Mouse (Mus musculus) spleen, adult 12 weeks (tissue): Measurements from ENCODE around the gene Acvrl1.

Source experiments
- DNase-seq: peaks from one replicate; pipeline ENCODE4 v3.0.0; 2022; ENCODE audit warnings: low spot score

Gene Acvrl1

DNA sequence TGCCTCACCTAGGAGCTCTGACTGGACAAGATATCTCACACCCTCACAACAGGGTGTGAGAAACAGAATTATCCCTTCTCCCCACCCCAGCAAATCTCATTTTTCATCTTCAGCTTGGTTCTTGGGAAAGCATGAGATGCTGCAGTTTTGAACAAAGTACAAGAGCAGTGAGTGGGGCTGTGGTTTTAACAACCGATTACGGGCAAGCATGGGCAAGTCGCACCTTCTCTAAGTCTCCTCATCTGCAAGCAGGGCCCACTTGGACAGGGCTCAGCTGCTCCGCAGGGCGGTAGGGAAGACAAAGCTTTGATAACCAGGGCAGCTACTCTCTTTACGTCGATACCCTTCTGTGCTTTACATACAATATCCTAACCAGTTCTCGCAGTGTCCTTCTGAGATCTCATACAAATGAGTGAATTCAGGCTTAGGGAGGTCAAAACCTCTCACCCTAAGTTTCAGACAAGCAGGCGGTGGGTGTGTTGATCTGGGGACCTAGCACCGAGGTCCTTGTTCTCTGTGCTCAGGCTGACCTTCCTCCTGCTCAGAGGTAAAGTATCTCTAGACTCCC lies 42.2 kb downstream of the Acvrl1 start:
- DNase-seq: no peak

- DNase-seq: no peak
These were observed 43.0 kb downstream of the Acvrl1 start for GRCm38 (mm10) chr15:101171272-101171671.

- DNase-seq: no peak
These were observed 43.7 kb downstream of the Acvrl1 start for GRCm38 (mm10) chr15:101172016-101172415.

DNA sequence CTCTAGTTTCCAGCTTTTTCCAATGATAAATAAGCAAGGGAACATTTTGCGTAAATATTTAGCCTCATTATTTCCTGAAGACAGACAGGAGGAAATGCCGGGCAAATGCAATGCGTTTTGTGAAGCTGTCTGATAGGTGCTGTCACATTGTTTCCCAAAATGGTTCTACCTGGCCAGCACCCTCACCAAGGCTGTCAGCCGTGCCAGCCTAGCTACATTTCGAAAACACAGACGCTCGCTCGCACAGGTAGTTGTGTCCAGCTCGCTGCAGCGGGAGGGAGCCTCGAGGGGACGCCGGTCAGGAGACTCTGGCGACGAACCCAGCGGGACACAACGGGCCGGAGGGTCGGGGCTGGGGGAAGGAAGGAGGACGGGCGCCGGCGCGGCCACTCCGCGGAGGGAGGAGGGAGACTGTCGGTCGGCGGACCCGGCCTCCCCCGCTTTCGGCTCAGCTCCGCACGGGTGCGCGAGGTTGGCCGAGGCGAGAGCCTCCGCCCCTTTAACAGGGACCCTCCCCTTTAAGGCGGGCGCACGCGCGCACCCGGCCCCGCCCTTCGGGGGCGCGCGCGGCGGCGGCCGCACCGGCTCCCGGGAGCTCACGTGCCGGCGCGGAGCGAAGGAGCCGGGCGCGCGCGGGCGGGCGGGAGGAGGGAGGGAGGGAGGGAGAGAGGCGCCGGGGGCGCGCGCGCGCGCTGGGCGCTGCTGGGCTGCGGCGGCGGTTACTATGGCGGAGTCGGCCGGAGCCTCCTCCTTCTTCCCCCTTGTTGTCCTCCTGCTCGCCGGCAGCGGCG lies 45.3 kb downstream of the Acvrl1 start, which contains the start of gene Acvr1b:
Acvr1b (plus strand) TSS at position 647 of the 791 bp plus-strand sequence.
- peak; percentile 75 for DNase-seq

GRCm38 (mm10) chr15:101174294-101175130 lies 46.2 kb downstream of the Acvrl1 start:
- no peak for DNase-seq

DNA sequence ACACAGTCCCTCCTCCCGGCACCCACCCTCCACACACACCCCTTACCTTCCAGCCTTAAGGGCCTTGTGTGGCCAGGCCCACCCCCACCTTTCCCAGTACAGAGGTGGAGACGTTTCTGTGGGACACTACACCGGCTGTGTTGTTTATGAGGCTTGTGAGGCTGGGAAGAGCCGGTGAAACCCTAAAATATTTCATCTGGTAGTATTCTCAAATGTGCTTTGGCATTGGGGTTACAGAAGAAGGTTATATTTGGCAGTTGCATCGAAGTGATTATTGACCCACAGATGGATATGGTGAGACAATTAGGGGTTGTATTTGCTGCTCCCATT lies 46.8 kb downstream of the Acvrl1 start:
- no peak for DNase-seq

GRCm38 (mm10) chr15:101175613-101176283 lies 47.4 kb downstream of the Acvrl1 start:
- DNase-seq: no peak

- DNase-seq: no peak
These were observed 48.0 kb downstream of the Acvrl1 start for GRCm38 (mm10) chr15:101176284-101176680.

GRCm38 (mm10) chr15:101176795-101177691 lies 48.7 kb downstream of the Acvrl1 start:
- no peak for DNase-seq

- DNase-seq: no peak
These were observed 52.2 kb downstream of the Acvrl1 start for GRCm38 (mm10) chr15:101180363-101181105.

DNA sequence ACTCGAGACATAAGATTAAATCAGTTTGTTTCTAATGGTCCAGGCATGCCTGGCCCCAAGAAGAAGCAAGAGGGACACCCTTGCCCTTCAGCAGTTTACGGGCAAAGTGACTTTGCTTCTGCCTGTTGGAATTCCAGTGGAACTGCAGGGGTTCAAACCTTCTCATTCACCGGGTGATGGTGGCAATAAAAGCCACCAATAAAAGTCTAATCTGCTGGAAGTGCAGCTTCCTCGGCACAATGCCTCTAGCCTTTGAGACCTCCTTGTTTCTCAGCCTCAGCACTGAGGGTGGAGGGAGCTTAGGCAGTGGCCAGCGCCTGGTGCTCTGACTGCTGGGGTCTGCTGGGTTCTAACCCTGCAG lies 52.8 kb downstream of the Acvrl1 start:
- no peak for DNase-seq

DNA sequence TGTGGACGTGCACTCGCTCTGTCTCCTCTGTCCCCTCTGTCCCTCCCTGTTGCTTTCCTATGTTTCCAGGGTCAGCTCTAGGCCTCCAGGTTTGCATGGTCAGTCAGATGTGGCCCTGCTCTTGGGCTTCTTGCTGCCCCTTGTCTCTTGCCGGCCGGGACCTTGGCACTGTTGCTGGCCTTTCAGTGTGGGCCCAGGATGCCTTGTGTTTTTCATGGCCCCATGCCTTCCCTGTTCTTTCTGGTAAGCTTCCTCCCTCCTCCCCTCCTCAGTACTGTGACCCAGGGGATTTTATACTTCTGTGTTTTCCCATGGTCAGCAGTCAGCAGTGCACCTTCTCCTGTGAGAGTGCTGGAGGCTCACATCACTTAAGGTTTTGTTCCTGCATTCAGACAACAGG lies 53.2 kb downstream of the Acvrl1 start:
- DNase-seq: no peak

GRCm38 (mm10) chr15:101182676-101183075 lies 54.4 kb downstream of the Acvrl1 start:
- DNase-seq: no peak

- no peak for DNase-seq
These were observed 56.0 kb downstream of the Acvrl1 start for GRCm38 (mm10) chr15:101184300-101184699.

- no peak for DNase-seq
These were observed 57.2 kb downstream of the Acvrl1 start for GRCm38 (mm10) chr15:101185549-101185948.

GRCm38 (mm10) chr15:101187907-101188306 lies 59.6 kb downstream of the Acvrl1 start:
- no peak for DNase-seq

DNA sequence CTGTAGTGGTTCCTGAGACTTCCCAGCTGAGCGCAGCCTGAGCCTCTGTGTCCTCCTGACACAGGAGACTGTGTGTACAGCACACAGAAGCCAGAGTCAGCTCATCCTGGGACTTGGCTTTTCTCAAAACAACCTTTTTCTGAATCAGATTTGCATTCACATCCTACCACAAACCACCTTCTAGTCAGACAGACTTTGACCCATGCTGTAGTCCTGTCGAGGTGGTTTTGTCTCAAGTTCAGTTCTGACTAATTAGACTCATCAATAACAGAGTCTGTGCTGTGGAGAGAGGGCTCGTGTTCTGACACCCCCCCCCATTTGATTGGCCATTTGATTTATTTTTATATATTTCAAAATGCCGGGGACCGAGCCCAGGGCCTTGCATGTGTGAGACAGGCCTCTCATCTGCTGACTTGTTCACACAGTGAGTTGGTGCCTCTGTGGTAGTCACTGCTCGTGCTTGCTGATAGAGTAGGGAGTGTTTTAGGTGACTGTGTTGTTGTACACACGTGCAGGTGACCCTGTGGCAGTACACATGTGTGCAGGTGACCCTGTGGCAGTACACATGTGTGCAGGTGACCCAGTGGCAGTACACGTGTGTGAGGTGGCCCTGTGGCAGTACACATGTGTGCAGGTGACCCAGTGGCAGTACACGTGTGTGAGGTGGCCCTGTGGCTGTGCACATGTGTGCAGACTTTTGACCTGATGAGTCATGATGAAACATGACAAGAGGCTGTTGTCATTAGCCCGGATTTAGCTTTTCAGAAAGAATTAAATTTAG lies 61.8 kb downstream of the Acvrl1 start:
- no peak for DNase-seq

DNA sequence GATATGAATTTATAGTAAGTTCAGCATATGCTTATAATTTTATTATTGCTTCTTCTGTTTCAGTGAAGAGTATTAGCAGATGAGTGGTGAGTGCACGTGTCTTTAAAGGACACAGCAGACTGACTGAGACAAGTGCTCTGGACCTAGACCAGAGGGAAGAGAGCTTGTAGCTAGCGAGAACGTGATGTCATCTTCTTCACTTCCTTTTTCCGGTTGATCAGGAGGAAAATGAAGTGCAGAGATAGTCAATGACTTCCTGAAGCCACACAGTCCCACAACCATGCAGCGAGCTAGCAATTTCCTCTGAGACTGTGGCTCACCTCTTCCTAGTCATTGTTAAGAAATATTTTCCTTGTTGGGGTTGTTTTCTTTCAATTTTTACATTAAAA lies 62.4 kb downstream of the Acvrl1 start:
- no peak for DNase-seq

- no peak for DNase-seq
These were observed 63.3 kb downstream of the Acvrl1 start for GRCm38 (mm10) chr15:101191459-101192259.
